Mouse (Mus musculus) G1E (cell line): Measurements from ENCODE around the gene Pdcd2l.

ENCODE experiments used
- CTCF ChIP-seq: IDR thresholded peaks from 2 replicates; pipeline ENCODE4 v1.5.1; 2012; ENCODE audit warnings: low read depth, low read length, inconsistent platforms, mixed read lengths
- POLR2AphosphoS5 ChIP-seq: IDR thresholded peaks from 2 replicates; pipeline ENCODE4 v1.6.1; 2012; ENCODE audit warnings: low read depth, low read length, inconsistent platforms; ENCODE audit not compliant: insufficient replicate concordance
- TAL1 ChIP-seq: conservative IDR thresholded peaks from 2 replicates; pipeline ENCODE4 v1.6.1; 2012; ENCODE audit warnings: low read depth, low read length, inconsistent platforms, mixed read lengths

DNA sequence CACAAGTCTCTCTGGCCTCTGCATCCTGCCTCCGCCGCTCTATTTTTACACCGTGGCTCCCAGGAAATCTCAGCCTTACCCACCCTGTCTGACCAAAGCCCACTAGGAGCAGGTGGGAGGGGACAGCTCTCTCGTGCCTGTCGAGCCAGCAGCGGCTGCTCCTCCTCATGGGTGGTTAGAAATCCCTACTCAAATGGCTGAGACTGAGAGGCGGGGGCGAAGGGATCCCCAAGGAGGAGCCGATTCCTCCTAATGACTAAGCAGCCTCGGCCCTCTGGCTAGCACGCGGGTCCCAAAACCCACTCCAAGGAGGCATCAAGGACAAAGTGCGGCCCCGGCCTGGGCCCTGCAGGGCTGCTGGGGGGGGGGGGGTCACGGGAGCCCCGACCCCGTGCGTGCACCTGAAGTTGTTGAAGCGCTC is 33.2 kb upstream of the Pdcd2l start:
- TF ChIP-seq CTCF (no peak), POLR2AphosphoS5 (no peak), TAL1 (no peak)
